Mouse (Mus musculus) cerebellum, adult 2 months (tissue): Measurements from ENCODE around the gene Grik3. TPM values are rescaled to one million over a fixed set of nuclear protein-coding genes. Genes with fewer than 3 reads are reported as not detected.

Experiments used
- DNase-seq, 2 experiments: peaks; one replicate each; pipeline ENCODE4 v3.0.0; 2021
- H3K27ac ChIP-seq: fragments of 200-500 bp; 2 replicates; pipeline ENCODE4 v1.5.1; 2012; ENCODE audit warnings: low read length, control low read depth, inconsistent platforms; ENCODE audit not compliant: insufficient read depth
- H3K27me3 ChIP-seq: fragments of 200-500 bp; 2 replicates; pipeline ENCODE4 v1.6.1; 2012; ENCODE audit warnings: inconsistent platforms, mild to moderate bottlenecking, low read length, moderate library complexity; ENCODE audit not compliant: control insufficient read depth, insufficient read depth
- H3K4me1 ChIP-seq: fragments of 200-500 bp; 2 replicates; pipeline ENCODE4 v1.6.1; 2011; ENCODE audit warnings: low read length; ENCODE audit not compliant: control insufficient read depth, insufficient read depth
- H3K4me3 ChIP-seq: fragments of 200-500 bp; replicated peaks from 2 replicates; pipeline ENCODE3; 2011; ENCODE audit warnings: mild to moderate bottlenecking, low read depth, low read length, control low read depth; ENCODE audit not compliant: insufficient read depth
- CTCF ChIP-seq: fragments of 200-500 bp; IDR thresholded peaks from 2 replicates; pipeline ENCODE4 v1.5.1; 2011; ENCODE audit warnings: low read depth, mild to moderate bottlenecking, control low read depth, low read length, moderate library complexity, borderline replicate concordance; ENCODE audit not compliant: insufficient read depth
- POLR2A ChIP-seq: fragments of 200-500 bp; IDR thresholded peaks from 2 replicates; pipeline ENCODE4 v1.6.1; 2011; ENCODE audit warnings: low read length, control low read depth, borderline replicate concordance; ENCODE audit not compliant: insufficient read depth
- WGBS: fragments of 180-500 bp; shearing (Covaris S2); methylation state at CpG from one replicate; pipeline ENCODE4 v1.1.7; 2018; 5-methylcytosine and 5-hydroxymethylcytosine counted together
- polyA plus RNA-seq: library from polyadenylated mRNA; depleted of rRNA; stranded (reverse); fragments of >200 nt; gene quantifications from 2 replicates; pipeline ENCODE4 v1.2.3, GENCODE M21; 2012

Grik3 gene
- polyA plus RNA-seq, 1 experiment = 18.2 TPM

DNA sequence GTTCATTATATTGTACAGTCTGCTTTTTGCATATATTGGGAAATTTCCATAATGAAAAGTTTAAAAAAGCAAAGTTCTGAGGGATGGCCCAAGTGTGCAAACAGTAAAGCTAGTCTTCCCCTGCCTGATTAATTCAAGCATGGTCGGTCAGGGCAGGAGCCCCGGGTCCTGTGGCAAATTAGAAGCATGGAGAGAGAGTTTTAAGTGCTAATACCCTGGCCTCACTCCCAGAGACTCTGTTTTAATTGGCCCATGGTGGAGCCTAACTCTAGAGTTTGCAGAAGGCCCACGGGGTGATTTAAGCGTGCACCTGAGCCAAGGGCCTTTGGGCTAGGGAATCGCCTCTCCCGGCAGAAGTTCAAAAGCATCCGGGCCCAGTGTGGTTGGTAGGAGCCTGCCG lies 215.2 kb downstream of the Grik3 start:
- H3K27me3 ChIP-seq = no peaks in the 10 kb centered on the region
- WGBS = 60% methylated on average over 8 of the region's 8 CpGs
- H3K4me3 ChIP-seq = no peak overlapping the region
- TF ChIP-seq CTCF (no peak), POLR2A (no peak)
- peaks cover 4% of the 10 kb centered on the region; the same call in 1 of the 2 replicates for H3K4me1 ChIP-seq
- no peak for DNase-seq
- H3K27ac ChIP-seq = no peak overlapping the region

DNA sequence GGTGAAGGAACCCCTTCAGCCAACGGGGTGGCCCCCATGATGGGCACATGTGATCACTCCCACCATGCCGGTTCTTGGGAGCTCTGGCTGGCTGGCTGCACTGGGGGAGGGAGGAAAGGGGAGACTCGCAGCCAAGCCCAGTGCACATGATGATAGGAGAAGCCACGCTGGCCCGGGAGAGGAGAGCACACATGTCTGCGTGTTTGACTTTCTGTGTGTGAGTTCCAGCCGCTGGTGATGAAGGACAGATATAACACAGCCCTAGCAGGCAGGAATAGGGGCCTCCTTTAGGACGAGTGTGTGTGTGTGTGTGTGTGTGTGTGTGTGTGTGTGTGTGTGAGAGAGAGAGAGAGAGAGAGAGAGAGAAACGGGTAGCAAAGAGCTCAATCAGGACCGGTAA lies 219.2 kb downstream of the Grik3 start:
- H3K4me1 ChIP-seq = no peaks in the 10 kb centered on the region
- H3K27ac ChIP-seq = no peak overlapping the region
- H3K4me3 ChIP-seq = no peak overlapping the region
- no peak for DNase-seq
- TF ChIP-seq CTCF = no peak
- WGBS = 77% methylated on average over 10 of the region's 10 CpGs
- no peaks in the 10 kb centered on the region for H3K27me3 ChIP-seq

DNA sequence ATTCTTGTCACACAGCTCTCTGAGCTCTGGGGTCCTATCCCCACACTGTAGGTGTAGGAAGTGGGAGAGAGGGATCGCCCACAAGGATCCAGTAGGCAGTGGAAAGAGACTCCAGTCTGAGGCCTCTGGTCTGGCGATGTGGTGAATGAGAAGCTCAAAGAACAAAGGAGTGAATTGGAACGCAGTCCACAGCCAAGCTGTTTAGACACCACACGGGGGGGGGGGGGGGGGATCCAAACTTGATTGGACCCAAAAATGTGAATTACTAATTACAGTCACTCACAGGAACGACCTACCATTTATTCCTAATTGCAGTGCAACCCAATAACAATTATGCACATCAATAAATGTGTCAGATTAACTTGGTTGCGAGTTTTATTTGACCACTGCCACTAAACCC lies 227.4 kb downstream of the Grik3 start:
- 47% methylated on average over 6 of the region's 6 CpGs for WGBS
- TF ChIP-seq CTCF = no peak
- TF ChIP-seq POLR2A = no peak
- no peak for DNase-seq
- H3K4me1 ChIP-seq = no peaks in the 10 kb centered on the region
- no peak overlapping the region for H3K4me3 ChIP-seq
- H3K27me3 ChIP-seq = no peaks in the 10 kb centered on the region; the same call in 1 of the 2 replicates
- H3K27ac ChIP-seq = no peak overlapping the region

DNA sequence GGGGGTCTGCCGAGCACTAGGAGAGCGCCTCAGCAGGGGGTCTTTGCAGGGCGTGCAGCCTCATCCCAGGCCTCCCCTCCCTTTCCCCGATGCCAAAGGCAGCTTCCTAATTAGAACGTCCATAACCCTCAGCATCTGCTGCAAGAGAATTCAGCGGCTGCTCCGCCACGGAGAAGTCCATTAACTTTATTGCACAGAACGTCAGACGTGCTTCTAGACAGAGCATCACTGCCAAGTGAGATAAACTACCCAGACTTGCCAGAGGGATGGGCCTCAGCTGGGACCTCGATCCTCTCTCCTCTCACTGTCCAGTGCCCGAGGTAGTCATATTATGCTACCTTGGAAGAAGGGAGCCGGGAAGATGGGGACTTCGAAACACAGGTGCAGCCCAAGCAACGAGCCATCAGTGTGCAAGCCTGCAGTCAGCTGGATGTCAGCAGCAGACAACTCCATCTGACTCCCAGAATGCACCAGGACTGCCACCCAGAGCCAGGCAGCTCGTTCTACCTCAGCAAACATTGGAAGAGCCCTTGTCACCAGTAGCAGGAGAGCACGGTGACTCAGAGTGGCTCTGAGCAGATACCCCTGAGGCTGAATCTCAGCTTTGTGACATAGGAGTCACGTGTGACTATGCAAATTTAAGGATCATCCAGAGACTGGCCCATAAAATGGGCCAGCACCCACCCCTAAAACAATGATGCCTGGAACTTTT lies 228.1 kb downstream of the Grik3 start:
- TF ChIP-seq CTCF = no peak
- no peak for TF ChIP-seq POLR2A
- DNase-seq = no peak
- Histone ChIP-seq H3K4me3 (no peak overlapping the region), H3K4me1 (no peaks in the 10 kb centered on the region), H3K27ac (no peak overlapping the region), H3K27me3 (no peaks in the 10 kb centered on the region; the same call in 1 of the 2 replicates)
- 13% methylated on average over 18 of the region's 18 CpGs for WGBS

DNA sequence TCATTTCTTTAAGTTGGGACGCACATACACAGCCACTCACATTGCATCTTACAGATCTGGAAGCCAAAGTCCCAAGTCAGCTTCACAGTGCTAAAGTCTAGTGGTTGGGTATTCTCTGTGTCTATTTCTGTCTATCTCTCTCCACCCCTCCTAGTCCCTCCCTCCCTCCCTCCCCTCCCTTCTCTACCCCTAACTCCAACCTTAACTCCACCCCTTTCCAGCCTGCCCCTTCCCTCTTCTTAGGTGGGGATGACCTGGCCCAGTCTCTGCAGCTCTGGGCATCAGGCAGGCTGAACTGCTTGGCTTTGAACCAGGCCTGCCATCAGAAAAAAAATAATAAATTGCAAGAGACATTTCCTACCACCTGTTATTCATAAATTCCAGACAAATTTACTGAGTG lies 235.7 kb downstream of the Grik3 start:
- no peak for DNase-seq
- Histone ChIP-seq H3K4me3 (no peak overlapping the region), H3K27me3 (no peaks in the 10 kb centered on the region; the same call in 1 of the 2 replicates), H3K4me1 (peaks cover 2% of the 10 kb centered on the region; the same call in 1 of the 2 replicates), H3K27ac (no peak overlapping the region)
- WGBS = 97% methylated on average over 1 of the region's 1 CpGs
- no peak for TF ChIP-seq CTCF
- TF ChIP-seq POLR2A = no peak

DNA sequence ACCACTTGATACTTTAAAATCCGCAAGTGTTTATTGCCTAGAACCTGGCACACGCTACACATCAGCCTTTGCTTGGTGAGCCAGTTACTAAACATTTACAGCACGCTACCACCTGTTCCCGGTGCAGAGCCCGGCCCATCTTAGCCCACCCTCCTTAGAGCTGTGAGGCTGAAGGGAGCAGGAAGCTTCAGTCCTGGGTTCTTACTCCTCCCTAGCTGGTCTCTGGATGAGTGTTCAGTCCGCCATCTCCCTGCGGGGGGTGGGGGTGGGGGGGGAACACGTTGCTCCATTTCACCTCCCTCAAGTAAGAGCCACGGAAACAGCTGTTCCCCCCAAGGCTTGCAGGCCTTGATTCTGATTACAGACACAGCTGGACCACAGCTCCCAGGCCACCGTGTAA lies 236.5 kb downstream of the Grik3 start:
- no peak for DNase-seq
- Histone ChIP-seq H3K27ac (no peak overlapping the region), H3K4me3 (no peak overlapping the region), H3K4me1 (peaks cover 2% of the 10 kb centered on the region; the same call in 1 of the 2 replicates), H3K27me3 (no peaks in the 10 kb centered on the region; the same call in 1 of the 2 replicates)
- TF ChIP-seq POLR2A = no peak
- TF ChIP-seq CTCF = no peak
- WGBS = 28% methylated on average over 10 of the region's 10 CpGs

DNA sequence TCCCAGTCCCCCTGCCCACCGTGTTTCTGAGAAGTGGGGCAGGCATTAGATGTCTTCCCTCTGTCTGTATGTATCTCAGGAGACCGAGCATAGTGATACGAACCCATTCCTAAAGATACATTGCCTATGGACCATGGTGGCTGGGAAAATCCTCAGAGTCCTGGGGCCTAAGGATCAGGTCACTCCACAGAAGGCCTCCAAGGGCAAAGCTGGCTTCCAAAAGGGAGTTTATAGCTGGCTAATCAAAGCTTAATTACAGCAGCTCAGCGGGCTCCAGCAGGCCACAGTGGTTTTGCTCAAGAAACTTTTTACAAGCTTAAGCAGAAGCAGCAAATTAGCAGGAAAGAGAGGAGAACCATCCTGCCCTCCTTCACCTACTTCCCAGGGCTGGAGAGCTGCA lies 237.1 kb downstream of the Grik3 start:
- Histone ChIP-seq H3K27ac (no peak overlapping the region), H3K27me3 (no peaks in the 10 kb centered on the region; the same call in 1 of the 2 replicates), H3K4me1 (peaks cover 2% of the 10 kb centered on the region; the same call in 1 of the 2 replicates), H3K4me3 (no peak overlapping the region)
- DNase-seq = no peak
- WGBS = 70% methylated on average over 4 of the region's 4 CpGs
- no peak for TF ChIP-seq POLR2A
- no peak for TF ChIP-seq CTCF

DNA sequence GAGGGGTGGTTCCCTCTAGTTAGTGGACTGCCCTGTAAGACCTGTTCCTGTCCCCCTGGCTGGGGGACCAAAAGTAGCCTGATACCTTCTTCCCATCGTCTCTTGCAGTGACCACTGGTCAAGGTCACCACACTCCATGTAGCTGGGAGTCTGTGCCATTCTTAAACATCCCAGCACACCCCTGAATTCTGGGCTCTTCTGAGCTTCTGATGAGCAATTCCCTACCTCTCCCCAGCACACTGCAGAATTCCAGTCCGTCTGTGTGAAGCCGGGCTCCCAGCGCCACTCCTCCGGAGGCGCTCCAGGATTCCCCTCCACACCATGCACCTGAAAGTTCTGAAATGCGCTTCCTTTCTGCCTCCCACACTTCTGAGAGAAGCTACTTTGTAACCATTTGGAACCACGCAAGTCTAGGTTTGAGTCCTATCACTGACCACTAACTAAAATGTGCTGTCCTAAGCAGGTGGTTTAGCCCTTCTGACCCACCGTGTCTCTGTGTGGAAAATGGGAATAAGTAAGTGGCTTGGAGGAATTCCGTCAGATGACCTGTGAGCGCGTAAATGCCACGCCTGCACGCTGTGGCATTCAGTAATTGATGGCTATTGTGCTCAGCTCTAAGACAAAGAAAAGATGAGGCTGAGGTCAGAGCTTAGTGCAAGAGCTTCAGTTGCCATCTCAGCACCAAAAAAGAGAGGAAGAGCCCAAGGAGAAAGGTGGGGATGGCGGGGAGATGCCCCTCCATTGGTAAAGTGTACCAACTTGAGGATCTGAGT lies 237.8 kb downstream of the Grik3 start:
- no peak for TF ChIP-seq POLR2A
- TF ChIP-seq CTCF = no peak
- 62% methylated on average over 15 of the region's 15 CpGs for WGBS
- Histone ChIP-seq H3K4me1 (peaks cover 2% of the 10 kb centered on the region; the same call in 1 of the 2 replicates), H3K27ac (no peak overlapping the region), H3K4me3 (no peak overlapping the region), H3K27me3 (no peaks in the 10 kb centered on the region; the same call in 1 of the 2 replicates)
- DNase-seq = no peak
